Mouse (Mus musculus) hindlimb bud, embryonic 11.5 days (tissue): ENCODE measurements at regions not wholly inside any gene's neighbourhood (a gene's known extent, or its start where the extent isn't known, plus 50 kb on each side); places are given as distances from the start of the nearest gene placed in this dataset.

Experiments
- DNase-seq: peaks from one replicate; pipeline ENCODE4 v3.0.0-alpha.2; 2012; ENCODE audit warnings: low read depth, low spot score; ENCODE audit errors: extremely low spot score

- no peak for DNase-seq
Observed at GRCm38 (mm10) chr10:72549564-72549963, 105.1 kb upstream of the Zwint start.

- no peak for DNase-seq
Observed at GRCm38 (mm10) chr10:72551561-72551960, 103.1 kb upstream of the Zwint start.

GRCm38 (mm10) chr10:72573991-72574652, 80.5 kb upstream of the Zwint start:
- DNase-seq: no peak

- DNase-seq: no peak
Observed at GRCm38 (mm10) chr10:72577713-72578112, 76.9 kb upstream of the Zwint start.

- no peak for DNase-seq
Observed at GRCm38 (mm10) chr10:72578501-72578900, 76.1 kb upstream of the Zwint start.

- DNase-seq: no peak
Observed at GRCm38 (mm10) chr10:72581311-72581710, 73.3 kb upstream of the Zwint start.

GRCm38 (mm10) chr10:72588561-72588960, 66.1 kb upstream of the Zwint start:
- no peak for DNase-seq

- DNase-seq: peak; percentile 35
Observed at GRCm38 (mm10) chr10:72593049-72593448, 61.6 kb upstream of the Zwint start.
